Mouse (Mus musculus) midbrain, embryonic 16.5 days (tissue): ENCODE results near the gene Mien1. TPM values are rescaled to one million over a fixed set of nuclear protein-coding genes. Genes with fewer than 3 reads are reported as not detected.

ENCODE experiments used
- ATAC-seq: fragments of 200-750 bp; cut with Nextera tagmentation; 2 replicates; pipeline ENCODE4 v1.8.0; 2017; ENCODE audit warnings: moderate TSS enrichment
- H3K27ac ChIP-seq: fragments of 300-500 bp; sonication (generic); 2 replicates; pipeline ENCODE4 v1.5.1; 2014; ENCODE audit warnings: mild to moderate bottlenecking, low read length, mixed read lengths
- H3K27me3 ChIP-seq: fragments of 300-500 bp; sonication (generic); 2 replicates; pipeline ENCODE4 v1.6.1; 2014; ENCODE audit warnings: low read depth, low read length, mixed read lengths; ENCODE audit not compliant: control insufficient read depth, insufficient read depth
- H3K36me3 ChIP-seq: fragments of 300-500 bp; sonication (generic); 2 replicates; pipeline ENCODE4 v1.6.1; 2014; ENCODE audit warnings: mild to moderate bottlenecking, low read length, moderate library complexity, mixed read lengths; ENCODE audit not compliant: control insufficient read depth, insufficient read depth
- H3K4me1 ChIP-seq: fragments of 300-500 bp; sonication (generic); 2 replicates; pipeline ENCODE4 v1.6.1; 2014; ENCODE audit warnings: mild to moderate bottlenecking, low read length, mixed read lengths; ENCODE audit not compliant: control insufficient read depth, insufficient read depth
- H3K4me2 ChIP-seq: fragments of 300-500 bp; sonication (generic); 2 replicates; pipeline ENCODE4 v1.6.1; 2014; ENCODE audit warnings: mild to moderate bottlenecking, low read length, mixed read lengths
- H3K4me3 ChIP-seq: fragments of 300-500 bp; sonication (generic); 2 replicates; pipeline ENCODE4 v1.5.1; 2014; ENCODE audit warnings: low read depth, mild to moderate bottlenecking, low read length, moderate library complexity, mixed read lengths
- H3K9ac ChIP-seq: fragments of 300-500 bp; sonication (generic); 2 replicates; pipeline ENCODE4 v1.6.1; 2014; ENCODE audit warnings: low read depth, low read length, mixed read lengths
- H3K9me3 ChIP-seq: fragments of 300-500 bp; sonication (generic); replicated peaks from 2 replicates; pipeline ENCODE4 v1.6.1; 2014; ENCODE audit warnings: mild to moderate bottlenecking, low read length, mixed read lengths; ENCODE audit not compliant: control insufficient read depth, poor library complexity, severe bottlenecking
- WGBS: fragments of 180-500 bp; shearing (Covaris S2); extraction: QIAGEN DNeasy Blood & Tissue Kit; methylation state at CpG from one replicate; pipeline ENCODE4 v1.1.7; 2014; 5-methylcytosine and 5-hydroxymethylcytosine counted together
- polyA plus RNA-seq: library from polyadenylated mRNA; unstranded; fragments of >200 nt; fragmentation: Nextera tagmentation; extraction: Ambion mirVana; gene quantifications from 2 replicates; pipeline ENCODE4 v1.2.1, GENCODE M21; 2015

Mien1 gene
- polyA plus RNA-seq, 1 experiment from 2014 or later: 252 TPM

- WGBS: 63% methylated on average over 4 of the region's 4 CpGs
- Histone ChIP-seq H3K4me3 (no peak overlapping the region), H3K27me3 (peaks cover 15% of the 10 kb centered on the region), H3K9ac (no peak overlapping the region), H3K4me2 (no peak overlapping the region), H3K4me1 (no peaks in the 10 kb centered on the region), H3K27ac (no peak overlapping the region), H3K9me3 (no peaks in the 10 kb centered on the region), H3K36me3 (no peaks in the 10 kb centered on the region)
- ATAC-seq: no peak
Measured at GRCm38 (mm10) chr11:98445679-98446078, 6.9 kb upstream of the Mien1 start.

GRCm38 (mm10) chr11:98445238-98445637 is 6.4 kb upstream of the Mien1 start:
- H3K9ac ChIP-seq: no peak overlapping the region
- no peaks in the 10 kb centered on the region for H3K9me3 ChIP-seq
- no peaks in the 10 kb centered on the region for H3K4me1 ChIP-seq
- no peak for ATAC-seq
- no peak overlapping the region for H3K4me3 ChIP-seq
- no peak overlapping the region for H3K27ac ChIP-seq
- peaks cover 15% of the 10 kb centered on the region for H3K27me3 ChIP-seq
- H3K36me3 ChIP-seq: no peaks in the 10 kb centered on the region
- H3K4me2 ChIP-seq: no peak overlapping the region
- 63% methylated on average over 1 of the region's 1 CpGs for WGBS

- 97% methylated on average over 1 of the region's 1 CpGs for WGBS
- H3K4me1 ChIP-seq: no peaks in the 10 kb centered on the region
Measured at GRCm38 (mm10) chr11:98443688-98444087, 4.9 kb upstream of the Mien1 start.

GRCm38 (mm10) chr11:98437441-98437840 is 1.4 kb downstream of the Mien1 start:
- Histone ChIP-seq H3K27me3 (no peaks in the 10 kb centered on the region), H3K9me3 (no peaks in the 10 kb centered on the region), H3K4me1 (peaks cover 6% of the 10 kb centered on the region; the same call in 1 of the 2 replicates), H3K27ac (no peak overlapping the region), H3K4me2 (no peak overlapping the region), H3K4me3 (no peak overlapping the region), H3K9ac (no peak overlapping the region), H3K36me3 (no peaks in the 10 kb centered on the region)
- no peak for ATAC-seq
- WGBS: 89% methylated on average over 6 of the region's 6 CpGs

More at GRCm38 (mm10) chr11:98443688-98444087, 4.9 kb upstream of the Mien1 start:
- Histone ChIP-seq H3K36me3 (no peaks in the 10 kb centered on the region), H3K4me2 (no peak overlapping the region), H3K27ac (no peak overlapping the region), H3K4me3 (no peak overlapping the region), H3K9ac (no peak overlapping the region), H3K27me3 (peaks cover 15% of the 10 kb centered on the region), H3K9me3 (no peaks in the 10 kb centered on the region)
- ATAC-seq: no peak

- no peak for ATAC-seq
- no peaks in the 10 kb centered on the region for H3K9me3 ChIP-seq
- no peak overlapping the region for H3K27ac ChIP-seq
- H3K4me1 ChIP-seq: peaks cover 6% of the 10 kb centered on the region; the same call in 1 of the 2 replicates
- H3K4me2 ChIP-seq: no peak overlapping the region
- no peak overlapping the region for H3K4me3 ChIP-seq
- no peaks in the 10 kb centered on the region for H3K27me3 ChIP-seq
- WGBS: 90% methylated on average over 9 of the region's 9 CpGs
- H3K9ac ChIP-seq: no peak overlapping the region
- H3K36me3 ChIP-seq: no peaks in the 10 kb centered on the region
Measured at GRCm38 (mm10) chr11:98435723-98436122, 3.1 kb downstream of the Mien1 start.

GRCm38 (mm10) chr11:98431743-98432502 is 6.9 kb downstream of the Mien1 start:
- Histone ChIP-seq H3K4me2 (no peak overlapping the region), H3K4me3 (no peak overlapping the region), H3K9me3 (no peaks in the 10 kb centered on the region), H3K9ac (no peak overlapping the region), H3K4me1 (no peaks in the 10 kb centered on the region), H3K36me3 (no peaks in the 10 kb centered on the region), H3K27ac (no peak overlapping the region), H3K27me3 (no peaks in the 10 kb centered on the region)
- no peak for ATAC-seq
- 83% methylated on average over 9 of the region's 9 CpGs for WGBS

GRCm38 (mm10) chr11:98428436-98428835 is 10.4 kb downstream of the Mien1 start:
- Histone ChIP-seq H3K4me2 (no peak overlapping the region), H3K36me3 (no peaks in the 10 kb centered on the region), H3K9me3 (no peaks in the 10 kb centered on the region), H3K27ac (no peak overlapping the region), H3K4me1 (no peaks in the 10 kb centered on the region), H3K9ac (no peak overlapping the region), H3K27me3 (no peaks in the 10 kb centered on the region), H3K4me3 (no peak overlapping the region)
- no peak for ATAC-seq
- 87% methylated on average over 5 of the region's 5 CpGs for WGBS

GRCm38 (mm10) chr11:98426592-98426991 is 12.2 kb downstream of the Mien1 start:
- no peaks in the 10 kb centered on the region for H3K36me3 ChIP-seq
- H3K4me2 ChIP-seq: no peak overlapping the region
- 94% methylated on average over 7 of the region's 7 CpGs for WGBS
- no peaks in the 10 kb centered on the region for H3K4me1 ChIP-seq
- ATAC-seq: no peak
- H3K9ac ChIP-seq: no peak overlapping the region
- no peak overlapping the region for H3K4me3 ChIP-seq
- no peak overlapping the region for H3K27ac ChIP-seq
- H3K9me3 ChIP-seq: no peaks in the 10 kb centered on the region
- no peaks in the 10 kb centered on the region for H3K27me3 ChIP-seq

- H3K9me3 ChIP-seq: no peaks in the 10 kb centered on the region
- ATAC-seq: no peak
- peaks cover 2% of the 10 kb centered on the region; the same call in 1 of the 2 replicates for H3K27me3 ChIP-seq
- 86% methylated on average over 10 of the region's 10 CpGs for WGBS
- H3K4me2 ChIP-seq: no peak overlapping the region
- no peak overlapping the region for H3K9ac ChIP-seq
- H3K36me3 ChIP-seq: no peaks in the 10 kb centered on the region
- no peak overlapping the region for H3K27ac ChIP-seq
- H3K4me3 ChIP-seq: no peak overlapping the region
- no peaks in the 10 kb centered on the region for H3K4me1 ChIP-seq
Measured at GRCm38 (mm10) chr11:98418939-98419547, 19.7 kb downstream of the Mien1 start.
